Mouse (Mus musculus) gastrocnemius, postnatal 36 days (tissue): ENCODE results near the gene Spsb4. TPM values are rescaled to one million over a fixed set of nuclear protein-coding genes. Genes with fewer than 3 reads are reported as not detected.

Experiments
- DNase-seq, 2 experiments: peaks; one replicate each; pipeline ENCODE4 v3.0.0; 2022
- intact Hi-C: fragments of 180-260 bp; cut with DNase I; formaldehyde crosslinking; loops from one replicate; pipeline ENCODE4 v1.15.1; 2025
- long read RNA-seq, 2 experiments: library from polyadenylated mRNA; stranded (forward); transcript quantifications; one replicate each; pipeline ENCODE4 v2.0.0; 2021
- total RNA-seq, 2 experiments: library from RNA; stranded (reverse); gene quantifications; 2 replicates each; pipeline ENCODE4 v1.2.3; 2021

The Spsb4 gene
- total RNA-seq, result 1 to 10 TPM; 1.4 to 4.1 TPM
- long read RNA-seq, experiment 1, partial matches to known transcripts, result 0 of 1 reads
- long read RNA-seq, experiment 1, other reads (novel, unspliced or antisense), result 0 of 1 reads
- long read RNA-seq, experiment 2, partial matches to known transcripts, result 0 of 2 reads
- long read RNA-seq, experiment 2, other reads (novel, unspliced or antisense), result 0 of 2 reads

- intact Hi-C loops, result loop anchor here (2.0 kb wide), 2 partner anchors 58 to 100 kb away; no protein-coding TSS in a partner anchor
- DNase-seq, result peak; percentile 71 to 76
Measured at GRCm38 (mm10) chr9:97018677-97019147, at the start of gene Spsb4. Gene Spsb4, minus strand, starts transcription at chr9:97018843.

GRCm38 (mm10) chr9:97067761-97068160 is 49.1 kb upstream of the Spsb4 start:
- intact Hi-C loops, result loop anchor here (2.0 to 5.0 kb wide), 3 partner anchors 45 to 151 kb away; no protein-coding TSS in a partner anchor
- no peak for DNase-seq

- intact Hi-C loops, result loop anchor here (5.0 kb wide), 1 partner anchor 44 kb away; no protein-coding TSS in a partner anchor
- no peak for DNase-seq
Measured at GRCm38 (mm10) chr9:97065885-97066284, 47.2 kb upstream of the Spsb4 start.

GRCm38 (mm10) chr9:97065216-97065615 is 46.6 kb upstream of the Spsb4 start:
- intact Hi-C loops, result loop anchor here (5.0 kb wide), 1 partner anchor 43 kb away; no protein-coding TSS in a partner anchor
- no peak for DNase-seq

- intact Hi-C loops, result no loop called here
- DNase-seq, result no peak
Measured at GRCm38 (mm10) chr9:97064161-97064560, 45.5 kb upstream of the Spsb4 start.

GRCm38 (mm10) chr9:97061696-97062095 is 43.1 kb upstream of the Spsb4 start:
- intact Hi-C loops, result no loop called here
- no peak for DNase-seq

- no peak for DNase-seq
- intact Hi-C loops, result no loop called here
Measured at GRCm38 (mm10) chr9:97056541-97057338, 38.1 kb upstream of the Spsb4 start.

GRCm38 (mm10) chr9:97055906-97056305 is 37.3 kb upstream of the Spsb4 start:
- intact Hi-C loops, result no loop called here
- DNase-seq, result no peak

- intact Hi-C loops, result no loop called here
- DNase-seq, result no peak
Measured at GRCm38 (mm10) chr9:97051176-97051575, 32.5 kb upstream of the Spsb4 start.

- intact Hi-C loops, result no loop called here
Measured at GRCm38 (mm10) chr9:97046240-97046639, 27.6 kb upstream of the Spsb4 start.

GRCm38 (mm10) chr9:97041633-97042032 is 23.0 kb upstream of the Spsb4 start:
- intact Hi-C loops, result no loop called here
- no peak for DNase-seq

More at GRCm38 (mm10) chr9:97046240-97046639, 27.6 kb upstream of the Spsb4 start:
- no peak for DNase-seq

- DNase-seq, result no peak
- intact Hi-C loops, result no loop called here
Measured at GRCm38 (mm10) chr9:97038010-97038409, 19.4 kb upstream of the Spsb4 start.

- DNase-seq, result no peak
- intact Hi-C loops, result no loop called here
Measured at GRCm38 (mm10) chr9:97036656-97037055, 18.0 kb upstream of the Spsb4 start.

- intact Hi-C loops, result no loop called here
- DNase-seq, result no peak
Measured at GRCm38 (mm10) chr9:97027361-97027760, 8.7 kb upstream of the Spsb4 start.

- DNase-seq, result no peak
Measured at GRCm38 (mm10) chr9:97026006-97026405, 7.4 kb upstream of the Spsb4 start.

GRCm38 (mm10) chr9:97024451-97024850 is 5.8 kb upstream of the Spsb4 start:
- intact Hi-C loops, result loop anchor here (5.0 kb wide), 1 partner anchor 43 kb away; no protein-coding TSS in a partner anchor
- no peak for DNase-seq

More at GRCm38 (mm10) chr9:97026006-97026405, 7.4 kb upstream of the Spsb4 start:
- intact Hi-C loops, result no loop called here

- intact Hi-C loops, result loop anchor here (5.0 kb wide), 1 partner anchor 44 kb away; no protein-coding TSS in a partner anchor
- DNase-seq, result no peak
Measured at GRCm38 (mm10) chr9:97022948-97023347, 4.3 kb upstream of the Spsb4 start.

- intact Hi-C loops, result loop anchor here (5.0 kb wide), 1 partner anchor 45 kb away; no protein-coding TSS in a partner anchor
- no peak for DNase-seq
Measured at GRCm38 (mm10) chr9:97022371-97022770, 3.7 kb upstream of the Spsb4 start.

GRCm38 (mm10) chr9:97020152-97020551 is 1.5 kb upstream of the Spsb4 start:
- intact Hi-C loops, result loop anchor here (5.0 kb wide), 1 partner anchor 47 kb away; no protein-coding TSS in a partner anchor
- DNase-seq, result no peak

GRCm38 (mm10) chr9:97019686-97020085 is 1.0 kb upstream of the Spsb4 start:
- DNase-seq, result no peak

GRCm38 (mm10) chr9:97019231-97019630 is 588 bp upstream of the Spsb4 start:
- no peak for DNase-seq
- intact Hi-C loops, result loop anchor here (2.0 kb wide), 2 partner anchors 58 to 100 kb away; no protein-coding TSS in a partner anchor

More at GRCm38 (mm10) chr9:97019686-97020085, 1.0 kb upstream of the Spsb4 start:
- intact Hi-C loops, result loop anchor here (2.0 to 5.0 kb wide), 3 partner anchors 48 to 101 kb away; no protein-coding TSS in a partner anchor
